Mouse (Mus musculus): Measurements from ENCODE around the gene Adam19. TPM values are rescaled to one million over a fixed set of nuclear protein-coding genes. Genes with fewer than 3 reads are reported as not detected.
A peak's percentile ranks its signal among the peaks of the same experiment; 100 is the strongest.
"Not testable (repeated sequence)": the region's sequence is repeated elsewhere in the genome, so short reads cannot be mapped to it uniquely, and the experiment has no call there.

Adam19 gene
- total and polyA plus RNA-seq, 2 experiments from 2014 or later, result 5.8 to 18.5 TPM

DNA sequence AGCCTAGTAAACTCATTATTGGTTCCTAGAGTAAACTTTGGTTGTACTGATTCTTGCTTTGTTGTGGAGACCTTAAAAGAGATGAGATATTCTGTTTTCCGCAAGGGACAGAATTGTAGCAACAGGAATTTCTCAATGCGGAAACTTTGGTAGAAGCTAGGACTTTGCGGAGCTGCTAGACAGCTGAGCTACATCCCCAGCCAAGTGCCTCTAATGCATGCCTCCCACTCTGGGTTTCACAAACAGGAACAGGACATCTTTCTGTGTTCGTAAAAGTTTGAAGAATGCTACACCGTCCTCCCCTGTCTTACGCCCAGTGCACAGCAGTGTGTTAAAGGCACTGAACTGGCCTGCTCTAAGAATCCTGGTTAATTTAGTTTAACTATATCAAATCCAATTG, 120.4 kb downstream of the Adam19 start:
- no peak for TF ChIP-seq CTCF (IDR thresholded peaks at IDR 0.05; ENCODE audit: low read depth)
- H3K9me3 ChIP-seq (ENCODE audit: low read length), result no peaks in the 10 kb centered on the region
- no peaks in the 10 kb centered on the region for H3K4me1 ChIP-seq (ENCODE audit: insufficient read depth, low read length)
- H3K27me3 ChIP-seq (ENCODE audit: insufficient read depth, low read length), result no peaks in the 10 kb centered on the region
- ATAC-seq, result no peak
- H3K9ac ChIP-seq (replicated peaks; ENCODE audit: low read length), result no peak overlapping the region
- no peak for DNase-seq (ENCODE audit: low spot score)
- H3K4me3 ChIP-seq (ENCODE audit: low read length), result no peak overlapping the region
- H3K4me2 ChIP-seq (ENCODE audit: low read depth, low read length), result no peak overlapping the region
- H3K27ac ChIP-seq, result no peak overlapping the region
- 96% methylated on average over 6 of the region's 6 CpGs for WGBS
- H3K36me3 ChIP-seq (ENCODE audit: insufficient read depth, low read length), result no peaks in the 10 kb centered on the region

DNA sequence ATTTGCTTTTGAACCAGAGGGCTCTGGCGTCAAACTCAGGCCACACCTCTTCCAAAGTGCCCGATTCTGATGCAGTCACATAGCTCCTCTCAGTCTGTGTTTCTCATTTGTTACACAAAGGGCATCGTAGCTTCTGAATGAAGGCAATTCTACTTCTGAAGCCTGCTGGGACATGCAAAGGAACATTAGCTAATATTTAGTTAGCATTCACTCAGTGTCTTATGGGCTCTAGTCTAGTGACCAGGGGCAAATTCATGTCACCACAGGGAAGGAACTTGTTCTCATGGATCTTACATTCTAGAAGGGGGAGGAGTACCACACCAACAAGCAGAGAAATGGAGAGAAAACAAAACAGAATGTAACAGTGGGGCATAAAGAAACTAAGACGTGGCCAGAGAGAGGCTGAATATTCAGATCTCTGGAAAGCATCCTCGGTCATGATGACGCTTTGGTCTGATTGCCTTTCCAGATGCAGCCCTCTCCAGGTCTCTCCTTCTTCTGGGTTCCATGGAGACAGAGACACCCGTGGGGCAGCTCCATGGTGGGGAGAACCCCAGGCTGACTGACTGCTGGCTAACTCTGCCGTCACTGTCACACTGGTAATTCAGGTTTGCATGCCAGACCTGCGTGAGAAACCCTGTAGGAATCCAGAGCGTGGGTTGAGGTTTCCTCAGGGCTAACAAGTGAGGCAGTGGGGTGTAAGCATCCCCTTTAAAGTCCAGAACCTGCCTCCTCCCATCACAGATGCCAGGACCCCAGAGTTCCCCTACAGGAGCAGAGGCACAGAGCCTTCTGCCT, 121.7 kb downstream of the Adam19 start:
- ATAC-seq (no peak), DNase-seq (ENCODE audit: low spot score) (no peak)
- Histone ChIP-seq H3K27ac (no peak overlapping the region), H3K9me3 (ENCODE audit: low read length) (no peaks in the 10 kb centered on the region), H3K9ac (replicated peaks; ENCODE audit: low read length) (no peak overlapping the region), H3K36me3 (ENCODE audit: insufficient read depth, low read length) (no peaks in the 10 kb centered on the region), H3K4me2 (ENCODE audit: low read depth, low read length) (no peak overlapping the region), H3K4me1 (ENCODE audit: insufficient read depth, low read length) (no peaks in the 10 kb centered on the region), H3K27me3 (ENCODE audit: insufficient read depth, low read length) (no peaks in the 10 kb centered on the region), H3K4me3 (ENCODE audit: low read length) (no peak overlapping the region)
- WGBS, result 71% methylated on average over 10 of the region's 10 CpGs
- no peak for TF ChIP-seq CTCF (IDR thresholded peaks at IDR 0.05; ENCODE audit: low read depth)

DNA sequence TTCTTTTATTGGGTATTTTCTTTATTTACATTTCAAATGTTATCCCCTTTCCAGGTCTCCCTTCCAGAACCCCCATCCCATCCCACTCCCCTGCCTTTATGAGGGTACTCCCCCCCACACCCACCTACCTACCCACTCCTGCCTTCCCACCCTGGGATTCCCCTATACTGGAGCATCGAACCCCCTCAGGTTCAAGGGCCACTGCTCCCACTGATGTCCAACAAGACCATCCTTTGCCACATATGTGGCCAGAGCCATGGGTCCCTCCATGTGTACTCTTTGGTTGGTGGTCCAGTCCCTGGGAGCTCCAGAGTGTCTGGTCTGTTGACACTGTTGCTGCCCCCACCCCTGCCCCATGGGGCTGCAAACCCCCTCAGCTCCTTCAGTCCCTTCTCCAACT, 126.2 kb downstream of the Adam19 start:
- H3K9ac ChIP-seq (replicated peaks; ENCODE audit: low read length); H3K4me2 ChIP-seq (ENCODE audit: low read depth, low read length): not testable (repeated sequence)
- 92% methylated on average over 1 of the region's 1 CpGs for WGBS

DNA sequence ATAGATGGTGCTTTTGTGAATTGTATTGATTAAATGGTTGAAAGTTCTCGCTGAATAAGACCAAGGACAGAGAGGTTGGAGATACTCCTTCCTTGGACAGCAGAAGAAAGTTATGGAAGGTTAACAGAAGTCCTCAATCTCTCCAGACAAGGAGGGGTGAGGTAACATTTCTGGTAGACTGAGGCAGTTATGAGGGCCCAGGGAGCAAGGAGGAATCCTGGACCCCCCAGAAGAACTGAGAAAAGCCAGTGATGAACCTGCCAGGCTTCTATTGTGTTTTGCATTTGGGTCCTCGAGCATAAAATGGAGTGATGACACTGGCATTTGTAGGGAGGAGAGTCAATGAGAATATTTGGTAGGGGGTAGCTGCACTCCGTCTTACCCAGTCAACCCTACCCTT, 129.2 kb downstream of the Adam19 start:
- Histone ChIP-seq H3K9me3 (ENCODE audit: low read length) (no peaks in the 10 kb centered on the region), H3K27me3 (ENCODE audit: insufficient read depth, low read length) (no peaks in the 10 kb centered on the region), H3K4me3 (ENCODE audit: low read length) (no peak overlapping the region), H3K4me1 (ENCODE audit: insufficient read depth, low read length) (no peaks in the 10 kb centered on the region), H3K4me2 (ENCODE audit: low read depth, low read length) (no peak overlapping the region), H3K9ac (replicated peaks; ENCODE audit: low read length) (no peak overlapping the region), H3K36me3 (ENCODE audit: insufficient read depth, low read length) (no peaks in the 10 kb centered on the region), H3K27ac (no peak overlapping the region)
- ATAC-seq (no peak), DNase-seq (ENCODE audit: low spot score) (no peak)
- no peak for TF ChIP-seq CTCF (IDR thresholded peaks at IDR 0.05; ENCODE audit: low read depth)
- 64% methylated on average over 3 of the region's 3 CpGs for WGBS

More for the DNA sequence above, 126.2 kb downstream of the Adam19 start:
- not testable (repeated sequence) for H3K36me3 ChIP-seq (ENCODE audit: insufficient read depth, low read length); DNase-seq (ENCODE audit: low spot score); H3K27ac ChIP-seq; H3K27me3 ChIP-seq (ENCODE audit: insufficient read depth, low read length); H3K9me3 ChIP-seq (ENCODE audit: low read length); ATAC-seq; H3K4me1 ChIP-seq (ENCODE audit: insufficient read depth, low read length); H3K4me3 ChIP-seq (ENCODE audit: low read length)

DNA sequence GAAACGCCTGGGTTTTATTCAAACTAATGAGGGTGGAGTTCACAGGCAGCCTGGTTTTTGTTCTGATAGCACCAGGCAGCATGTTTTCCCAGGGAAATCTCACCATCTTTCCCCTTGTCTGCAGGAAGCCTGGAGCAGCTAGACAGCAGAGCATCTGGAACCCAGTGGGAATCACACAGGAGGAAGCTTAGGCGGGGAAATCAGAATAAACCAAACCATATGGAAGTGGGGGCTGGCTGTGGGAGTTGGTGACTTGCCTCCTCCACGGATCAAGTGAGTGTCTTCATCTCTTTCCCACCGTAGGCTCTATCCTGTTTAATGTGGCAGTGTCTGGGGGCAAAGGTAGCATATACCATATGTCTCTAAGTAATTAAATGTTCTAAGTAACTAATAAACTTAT, 129.7 kb downstream of the Adam19 start:
- Histone ChIP-seq H3K27ac (no peak overlapping the region), H3K4me1 (ENCODE audit: insufficient read depth, low read length) (no peaks in the 10 kb centered on the region), H3K4me3 (ENCODE audit: low read length) (no peak overlapping the region), H3K9ac (replicated peaks; ENCODE audit: low read length) (no peak overlapping the region), H3K4me2 (ENCODE audit: low read depth, low read length) (no peak overlapping the region), H3K36me3 (ENCODE audit: insufficient read depth, low read length) (no peaks in the 10 kb centered on the region), H3K9me3 (ENCODE audit: low read length) (no peaks in the 10 kb centered on the region), H3K27me3 (ENCODE audit: insufficient read depth, low read length) (no peaks in the 10 kb centered on the region)
- ATAC-seq, result 0 out of 2 replicates have a peak, but pooled peaks have one; percentile 32
- DNase-seq (ENCODE audit: low spot score), result peak; percentile 19
- 31% methylated on average over 4 of the region's 4 CpGs for WGBS
- TF ChIP-seq CTCF (IDR thresholded peaks at IDR 0.05; ENCODE audit: low read depth), result no peak

DNA sequence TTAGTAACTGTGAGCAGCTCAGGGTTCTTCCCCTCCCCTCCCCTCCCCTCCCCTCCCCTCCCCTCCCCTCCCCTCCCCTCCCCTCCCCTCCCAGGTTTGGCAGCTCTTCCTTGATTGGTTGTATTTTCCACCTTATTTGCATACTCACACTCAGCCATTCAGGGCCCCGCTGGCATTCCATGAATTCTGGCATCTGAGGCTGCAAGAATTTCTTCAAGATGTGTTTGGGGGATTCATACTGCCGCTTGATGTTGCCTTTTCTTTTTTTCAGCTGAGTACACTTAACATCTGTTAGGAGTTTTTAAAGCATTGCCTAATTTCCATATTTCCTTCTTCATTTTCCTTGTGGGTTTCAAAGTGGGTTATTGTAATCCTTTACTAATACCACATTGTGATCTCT, 132.5 kb downstream of the Adam19 start:
- Histone ChIP-seq H3K4me1 (ENCODE audit: insufficient read depth, low read length) (no peaks in the 10 kb centered on the region), H3K4me2 (ENCODE audit: low read depth, low read length) (no peak overlapping the region), H3K9me3 (ENCODE audit: low read length) (no peaks in the 10 kb centered on the region), H3K27me3 (ENCODE audit: insufficient read depth, low read length) (no peaks in the 10 kb centered on the region), H3K36me3 (ENCODE audit: insufficient read depth, low read length) (no peaks in the 10 kb centered on the region; the same call in 1 of the 2 replicates), H3K4me3 (ENCODE audit: low read length) (no peak overlapping the region), H3K9ac (replicated peaks; ENCODE audit: low read length) (no peak overlapping the region), H3K27ac (no peak overlapping the region)
- no peak for TF ChIP-seq CTCF (IDR thresholded peaks at IDR 0.05; ENCODE audit: low read depth)
- ATAC-seq, result no peak
- WGBS, result 57% methylated on average over 2 of the region's 2 CpGs
- DNase-seq (ENCODE audit: low spot score), result no peak

DNA sequence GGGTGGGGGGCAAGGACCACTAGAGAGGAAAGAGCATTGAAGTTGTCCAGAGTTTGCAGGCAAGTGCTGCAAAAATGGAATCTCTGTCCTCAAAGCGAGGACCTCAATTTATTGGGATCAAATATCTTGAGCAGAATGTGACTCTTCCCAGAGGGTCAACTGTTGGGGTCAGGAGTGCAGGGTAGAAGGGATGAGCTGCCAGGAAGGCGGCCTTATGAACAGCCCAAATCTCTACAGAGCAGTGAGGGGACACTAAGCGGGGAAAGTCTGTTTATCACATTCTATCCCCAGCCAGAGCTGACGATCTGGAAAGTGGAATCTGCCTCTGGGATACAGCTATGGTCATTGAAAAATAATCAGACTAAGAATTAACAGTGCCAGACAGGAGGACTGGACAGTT, 138.4 kb downstream of the Adam19 start:
- no peak for TF ChIP-seq CTCF (IDR thresholded peaks at IDR 0.05; ENCODE audit: low read depth)
- no peak overlapping the region for H3K9ac ChIP-seq (replicated peaks; ENCODE audit: low read length)
- H3K9me3 ChIP-seq (ENCODE audit: low read length), result no peaks in the 10 kb centered on the region
- H3K4me3 ChIP-seq (ENCODE audit: low read length), result no peak overlapping the region
- H3K27me3 ChIP-seq (ENCODE audit: insufficient read depth, low read length), result no peaks in the 10 kb centered on the region
- no peak overlapping the region for H3K4me2 ChIP-seq (ENCODE audit: low read depth, low read length)
- 85% methylated on average over 4 of the region's 4 CpGs for WGBS
- H3K4me1 ChIP-seq (ENCODE audit: insufficient read depth, low read length), result no peaks in the 10 kb centered on the region
- no peak for ATAC-seq
- no peak for DNase-seq (ENCODE audit: low spot score)
- H3K36me3 ChIP-seq (ENCODE audit: insufficient read depth, low read length), result peaks cover 37% of the 10 kb centered on the region
- H3K27ac ChIP-seq, result no peak overlapping the region

Small RNAs within 50 kb of the gene (microRNA-seq; reads per million reads assigned to microRNA genes)
- gene Mir7239 (0 reads per million in 2 experiments), gene Mir8100 (0 reads per million in 2 experiments)

Other genes starting within 250 kb of the Adam19 start
- gene Clint1, start 203.9 kb upstream of the Adam19 start, total RNA-seq (2014; rRNA removed), result 26.5 and 30.4 TPM in 2 replicates
- 31.0 and 31.8 TPM in 2 replicates for gene Clint1, start 203.9 kb upstream of the Adam19 start, polyA plus RNA-seq (2015; fragmentation: Nextera tagmentation; extraction: Ambion mirVana)
- 92.6 and 96.2 TPM in 2 replicates for gene Lsm11, start 111.1 kb upstream of the Adam19 start, total RNA-seq (2014; rRNA removed)
- gene Lsm11, start 111.1 kb upstream of the Adam19 start, polyA plus RNA-seq (2015; fragmentation: Nextera tagmentation; extraction: Ambion mirVana), result 27.5 and 31.0 TPM in 2 replicates
- 11.4 and 13.3 TPM in 2 replicates for gene Thg1l, start 100.5 kb upstream of the Adam19 start, total RNA-seq (2014; rRNA removed)
- 8.8 and 10.6 TPM in 2 replicates for gene Thg1l, start 100.5 kb upstream of the Adam19 start, polyA plus RNA-seq (2015; fragmentation: Nextera tagmentation; extraction: Ambion mirVana)
- gene Sox30, start 75.7 kb upstream of the Adam19 start, total RNA-seq (2014; rRNA removed), result 0.93 TPM in 1 of 2 replicates, not detected in the other
- gene Sox30, start 75.7 kb upstream of the Adam19 start, polyA plus RNA-seq (2015; fragmentation: Nextera tagmentation; extraction: Ambion mirVana), result 0.08 and 0.09 TPM in 2 replicates
- 6.5 and 10.6 TPM in 2 replicates for gene Gm12166, start 3.7 kb upstream of the Adam19 start, total RNA-seq (2014; rRNA removed)
- 8.2 and 8.3 TPM in 2 replicates for gene Gm12166, start 3.7 kb upstream of the Adam19 start, polyA plus RNA-seq (2015; fragmentation: Nextera tagmentation; extraction: Ambion mirVana)
- gene Nipal4, start 110.5 kb downstream of the Adam19 start, total RNA-seq (2014; rRNA removed), result 0.65 and 1.6 TPM in 2 replicates
- 0.38 and 0.47 TPM in 2 replicates for gene Nipal4, start 110.5 kb downstream of the Adam19 start, polyA plus RNA-seq (2015; fragmentation: Nextera tagmentation; extraction: Ambion mirVana)
- 1.8 and 2.2 TPM in 2 replicates for gene Fndc9, start 179.5 kb downstream of the Adam19 start, total RNA-seq (2014; rRNA removed)
- gene Fndc9, start 179.5 kb downstream of the Adam19 start, polyA plus RNA-seq (2015; fragmentation: Nextera tagmentation; extraction: Ambion mirVana), result 3.8 and 5.0 TPM in 2 replicates